Mouse (Mus musculus): ENCODE data around the gene Chl1. TPM values are rescaled to one million over a fixed set of nuclear protein-coding genes. Genes with fewer than 3 reads are reported as not detected.

The Chl1 gene
- total and polyA plus RNA-seq, 3 experiments, result not detected

GRCm38 (mm10) chr6:103615924-103616602, 105.7 kb downstream of the Chl1 start:
- in situ Hi-C loops (cut with MboI; ENCODE audit: low pct_ligation_motif_present, low pct_unique_long_range_greater_than_20kb, low sequenced_read_pairs) (no loop called here), dilution Hi-C loops (cut with MboI; ENCODE audit: extremely low pct_ligation_motif_present, extremely low pct_unique_long_range_greater_than_20kb, low sequenced_read_pairs) (no loop called here)
- no peaks in the 10 kb centered on the region for H3K4me1 ChIP-seq (ENCODE audit: control insufficient read depth in 1 of 2, insufficient read depth in 2 of 2)
- no peaks in the 10 kb centered on the region for H3K79me2 ChIP-seq (replicated peaks; ENCODE audit: control insufficient read depth, extremely low read depth, insufficient read depth, poor library complexity, severe bottlenecking)
- no peak for DNase-seq (ENCODE audit: extremely low read depth)
- H3K27ac ChIP-seq (ENCODE audit: insufficient read depth, low read depth), result no peak overlapping the region
- H3K9me3 ChIP-seq (replicated peaks; ENCODE audit: low read length), result peaks cover 25% of the 10 kb centered on the region
- no peak overlapping the region for H3K9ac ChIP-seq (ENCODE audit: insufficient read depth, low read depth)
- no peak overlapping the region for H3K4me3 ChIP-seq (replicated peaks in 1 of 3; ENCODE audit: low read depth in 2 of 3, low read length in 2 of 3, poor library complexity in 1 of 3)
- no peaks in the 10 kb centered on the region for H3K36me3 ChIP-seq (replicated peaks in 1 of 2; ENCODE audit: control insufficient read depth in 1 of 2, insufficient read depth in 1 of 2, low read length in 1 of 2)
- H3K4me2 ChIP-seq (ENCODE audit: insufficient read depth, low read depth, poor library complexity, severe bottlenecking), result no peak overlapping the region
- TF ChIP-seq MAX (IDR thresholded peaks at IDR 0.05; ENCODE audit: low read length), result no peak
- no peak for TF ChIP-seq UBTF (IDR thresholded peaks at IDR 0.05; ENCODE audit: low read depth, low read length)
- no peaks in the 10 kb centered on the region for H3K27me3 ChIP-seq (replicated peaks)

GRCm38 (mm10) chr6:103620880-103621279, 110.5 kb downstream of the Chl1 start:
- no peaks in the 10 kb centered on the region for H3K36me3 ChIP-seq (replicated peaks in 1 of 2; ENCODE audit: control insufficient read depth in 1 of 2, insufficient read depth in 1 of 2, low read length in 1 of 2)
- peaks cover 20% of the 10 kb centered on the region for H3K9me3 ChIP-seq (replicated peaks; ENCODE audit: low read length)
- no peak for TF ChIP-seq IRF4 (IDR thresholded peaks at IDR 0.05; ENCODE audit: low read depth, low read length)
- TF ChIP-seq ZKSCAN1 (IDR thresholded peaks at IDR 0.05; ENCODE audit: borderline replicate concordance, low read depth, low read length), result no peak
- TF ChIP-seq POLR2A (IDR thresholded peaks at IDR 0.05; ENCODE audit: low read depth, low read length), result no peak
- no peak for TF ChIP-seq MEF2A (IDR thresholded peaks at IDR 0.05; ENCODE audit: borderline replicate concordance, low read depth, low read length)
- TF ChIP-seq MAX (IDR thresholded peaks at IDR 0.05; ENCODE audit: low read length), result no peak
- TF ChIP-seq RAD21 (IDR thresholded peaks at IDR 0.05; ENCODE audit: low read depth, low read length), result no peak
- no peak for TF ChIP-seq SMC3 (IDR thresholded peaks at IDR 0.05; ENCODE audit: low read depth, low read length)
- TF ChIP-seq KAT2A (IDR thresholded peaks at IDR 0.05; ENCODE audit: insufficient replicate concordance, low read length), result no peak
- no peak for TF ChIP-seq SIN3A (IDR thresholded peaks at IDR 0.05; ENCODE audit: low read length)
- TF ChIP-seq JUND (conservative IDR thresholded peaks at IDR 0.05; ENCODE audit: low read depth, low read length), result no peak
- in situ Hi-C loops (cut with MboI; ENCODE audit: low pct_ligation_motif_present, low pct_unique_long_range_greater_than_20kb, low sequenced_read_pairs) (no loop called here), dilution Hi-C loops (cut with MboI; ENCODE audit: extremely low pct_ligation_motif_present, extremely low pct_unique_long_range_greater_than_20kb, low sequenced_read_pairs) (no loop called here)
- H3K4me3 ChIP-seq (replicated peaks in 1 of 3; ENCODE audit: low read depth in 2 of 3, low read length in 2 of 3, poor library complexity in 1 of 3), result no peak overlapping the region
- H3K27ac ChIP-seq (ENCODE audit: insufficient read depth, low read depth), result no peak overlapping the region
- H3K79me2 ChIP-seq (replicated peaks; ENCODE audit: control insufficient read depth, extremely low read depth, insufficient read depth, poor library complexity, severe bottlenecking), result no peaks in the 10 kb centered on the region
- no peaks in the 10 kb centered on the region for H3K4me1 ChIP-seq (ENCODE audit: control insufficient read depth in 1 of 2, insufficient read depth in 2 of 2)
- H3K9ac ChIP-seq (ENCODE audit: insufficient read depth, low read depth), result no peak overlapping the region
- H3K27me3 ChIP-seq (replicated peaks), result no peaks in the 10 kb centered on the region
- no peak for DNase-seq (ENCODE audit: extremely low read depth)
- no peak overlapping the region for H3K4me2 ChIP-seq (ENCODE audit: insufficient read depth, low read depth, poor library complexity, severe bottlenecking)

- in situ Hi-C loops (cut with MboI; ENCODE audit: low pct_ligation_motif_present, low pct_unique_long_range_greater_than_20kb, low sequenced_read_pairs), result no loop called here
- no peaks in the 10 kb centered on the region for H3K36me3 ChIP-seq (replicated peaks in 1 of 2; ENCODE audit: control insufficient read depth in 1 of 2, insufficient read depth in 1 of 2, low read length in 1 of 2)
These were observed 111.8 kb downstream of the Chl1 start for GRCm38 (mm10) chr6:103622117-103622713.

More at GRCm38 (mm10) chr6:103622117-103622713, 111.8 kb downstream of the Chl1 start:
- DNase-seq (ENCODE audit: extremely low read depth), result no peak
- Histone ChIP-seq H3K9ac (ENCODE audit: insufficient read depth, low read depth) (no peak overlapping the region), H3K4me3 (replicated peaks in 1 of 3; ENCODE audit: low read depth in 2 of 3, low read length in 2 of 3, poor library complexity in 1 of 3) (no peak overlapping the region), H3K27me3 (replicated peaks) (no peaks in the 10 kb centered on the region), H3K4me1 (ENCODE audit: control insufficient read depth in 1 of 2, insufficient read depth in 2 of 2) (no peaks in the 10 kb centered on the region), H3K9me3 (replicated peaks; ENCODE audit: low read length) (peaks cover 20% of the 10 kb centered on the region), H3K79me2 (replicated peaks; ENCODE audit: control insufficient read depth, extremely low read depth, insufficient read depth, poor library complexity, severe bottlenecking) (no peaks in the 10 kb centered on the region), H3K27ac (ENCODE audit: insufficient read depth, low read depth) (no peak overlapping the region), H3K4me2 (ENCODE audit: insufficient read depth, low read depth, poor library complexity, severe bottlenecking) (no peak overlapping the region)
- dilution Hi-C loops (cut with MboI; ENCODE audit: extremely low pct_ligation_motif_present, extremely low pct_unique_long_range_greater_than_20kb, low sequenced_read_pairs), result no loop called here
- TF ChIP-seq ZC3H11A (IDR thresholded peaks at IDR 0.05; ENCODE audit: low read depth, low read length), result no peak
- no peak for TF ChIP-seq USF1 (IDR thresholded peaks at IDR 0.05; ENCODE audit: low read depth, low read length)
- no peak for TF ChIP-seq TBP (conservative IDR thresholded peaks at IDR 0.05; ENCODE audit: low read depth, low read length)
- TF ChIP-seq E2F4 (IDR thresholded peaks at IDR 0.05; ENCODE audit: insufficient replicate concordance, low read depth, low read length), result no peak
- no peak for TF ChIP-seq CHD2 (IDR thresholded peaks at IDR 0.05; ENCODE audit: low read length)
- TF ChIP-seq CHD1 (IDR thresholded peaks at IDR 0.05; ENCODE audit: low read depth, low read length), result no peak
- TF ChIP-seq MYC (IDR thresholded peaks at IDR 0.05; ENCODE audit: low read depth, low read length), result no peak
- TF ChIP-seq MAX (IDR thresholded peaks at IDR 0.05; ENCODE audit: low read length), result no peak
- TF ChIP-seq BHLHE40 (IDR thresholded peaks at IDR 0.05; ENCODE audit: low read depth, low read length), result no peak
- no peak for TF ChIP-seq SMC3 (IDR thresholded peaks at IDR 0.05; ENCODE audit: low read depth, low read length)
- no peak for TF ChIP-seq EP300 (IDR thresholded peaks at IDR 0.05; ENCODE audit: low read length)
- TF ChIP-seq JUND (conservative IDR thresholded peaks at IDR 0.05; ENCODE audit: low read depth, low read length), result no peak
- TF ChIP-seq ETS1 (conservative IDR thresholded peaks at IDR 0.05; ENCODE audit: low read depth, low read length), result no peak
- no peak for TF ChIP-seq ZNF384 (IDR thresholded peaks at IDR 0.05; ENCODE audit: low read depth, low read length)

All from CH12.LX (cell line).